Mouse (Mus musculus) lung, adult 2 months (tissue): Measurements from ENCODE around the gene Foxa3. TPM values are rescaled to one million over a fixed set of nuclear protein-coding genes. Genes with fewer than 3 reads are reported as not detected.

Source experiments
- DNase-seq: peaks from one replicate; pipeline ENCODE4 v3.0.0; 2022
- H3K4me1 ChIP-seq: fragments of 200-500 bp; 2 replicates; pipeline ENCODE4 v1.6.1; 2011; ENCODE audit warnings: low read length; ENCODE audit not compliant: control insufficient read depth, insufficient read depth
- H3K4me3 ChIP-seq: fragments of 200-500 bp; replicated peaks from 2 replicates; pipeline ENCODE3; 2011; ENCODE audit warnings: low read depth, mild to moderate bottlenecking, control low read depth, low read length; ENCODE audit errors: extremely low read depth
- CTCF ChIP-seq: fragments of 200-500 bp; IDR thresholded peaks from 2 replicates; pipeline ENCODE4 v1.5.1; 2011; ENCODE audit warnings: mild to moderate bottlenecking, low read length, control low read depth; ENCODE audit not compliant: insufficient read depth
- POLR2A ChIP-seq: fragments of 200-500 bp; IDR thresholded peaks from 2 replicates; pipeline ENCODE4 v1.6.1; 2011; ENCODE audit warnings: low read depth, mild to moderate bottlenecking, control low read depth, low read length, borderline replicate concordance; ENCODE audit errors: extremely low read depth
- WGBS: fragments of 180-500 bp; shearing (Covaris S2); methylation state at CpG from one replicate; pipeline ENCODE4 v1.1.7; 2018; 5-methylcytosine and 5-hydroxymethylcytosine counted together
- polyA plus RNA-seq: library from polyadenylated mRNA; depleted of rRNA; stranded (reverse); fragments of >200 nt; gene quantifications from 2 replicates; pipeline ENCODE4 v1.2.3, GENCODE M21; 2012

The Foxa3 gene
- polyA plus RNA-seq, 1 experiment = 0.39 TPM

DNA sequence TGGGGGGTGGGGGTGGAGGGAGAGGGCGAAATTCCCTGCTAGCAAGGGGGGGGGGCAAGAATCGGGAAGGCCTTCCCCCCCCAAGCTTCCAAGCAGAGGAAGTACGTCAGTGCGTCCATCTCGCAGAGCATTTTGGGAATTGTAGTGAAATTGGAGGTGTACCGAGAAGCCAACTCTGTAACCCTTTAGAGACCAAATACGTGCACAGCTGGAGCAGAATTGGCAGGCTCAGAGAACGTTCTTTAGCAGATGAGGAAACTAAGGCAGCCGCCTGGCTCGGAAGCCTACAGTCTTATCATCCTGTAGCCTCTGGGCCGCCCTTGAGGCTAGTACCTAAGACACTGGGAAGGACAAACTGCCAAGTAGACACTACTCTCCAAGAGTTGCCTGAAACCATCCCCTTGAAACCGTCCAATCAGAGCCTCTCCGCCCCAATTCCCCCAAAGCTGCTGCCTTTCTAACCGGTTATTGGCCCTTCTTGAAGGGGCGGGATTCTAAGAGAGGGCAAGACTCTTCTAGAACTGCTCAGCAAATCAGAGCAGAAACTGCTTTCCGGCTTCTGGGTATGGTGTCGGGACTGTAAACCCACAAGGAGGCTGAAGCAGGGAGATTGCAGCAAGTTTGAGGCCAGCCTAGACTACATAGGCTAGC, 20.4 kb downstream of the Foxa3 start:
- Histone ChIP-seq H3K4me3 (peak overlapping the region; percentile 67), H3K4me1 (peaks cover 15% of the 10 kb centered on the region)
- WGBS = 1% methylated on average over 17 of the region's 17 CpGs

DNA sequence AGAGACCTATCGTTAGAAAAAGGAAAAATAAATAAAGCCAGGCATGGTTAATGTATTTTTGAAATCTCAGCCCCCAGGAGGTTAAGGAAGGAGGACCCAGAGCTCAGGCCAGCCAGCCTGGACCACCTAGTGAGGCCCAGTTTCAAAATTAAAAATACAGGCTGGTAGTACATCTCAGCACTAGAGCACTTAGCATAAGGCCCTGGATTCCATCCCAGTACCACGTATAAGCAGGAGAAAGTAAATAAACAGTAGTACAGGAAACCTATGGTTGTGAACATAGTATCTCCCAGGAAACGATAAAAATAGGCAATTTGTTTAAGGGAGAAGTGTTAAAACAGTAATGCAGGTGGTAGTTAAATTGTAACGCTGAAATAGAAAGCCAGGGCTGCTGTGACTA, 21.2 kb downstream of the Foxa3 start:
- 4% methylated on average over 4 of the region's 4 CpGs for WGBS
- no peak for TF ChIP-seq POLR2A
- TF ChIP-seq CTCF = no peak
- Histone ChIP-seq H3K4me3 (no peak overlapping the region), H3K4me1 (peaks cover 15% of the 10 kb centered on the region)
- no peak for DNase-seq

More for the DNA sequence above, 20.4 kb downstream of the Foxa3 start:
- no peak for TF ChIP-seq CTCF
- TF ChIP-seq POLR2A = peak; percentile 23; the same call in 1 of the 2 replicates
- peak; percentile 71 for DNase-seq

DNA sequence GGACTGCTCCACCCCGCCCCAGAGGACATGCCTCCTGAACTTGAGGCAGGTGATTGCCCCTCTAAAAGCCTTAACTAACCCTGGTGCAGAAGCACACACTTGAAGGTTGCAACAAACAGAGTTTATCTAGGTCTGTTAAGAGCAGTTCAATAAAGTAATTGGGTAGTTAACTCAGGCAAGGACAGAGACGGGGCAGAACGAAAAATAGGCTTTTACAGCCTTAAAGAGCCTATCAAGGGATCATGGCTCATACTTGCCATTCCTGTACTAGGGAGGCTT, 21.6 kb downstream of the Foxa3 start:
- no peak for TF ChIP-seq CTCF
- no peak for TF ChIP-seq POLR2A
- Histone ChIP-seq H3K4me1 (peaks cover 13% of the 10 kb centered on the region), H3K4me3 (no peak overlapping the region)
- no peak for DNase-seq
- WGBS = 49% methylated on average over 3 of the region's 3 CpGs

DNA sequence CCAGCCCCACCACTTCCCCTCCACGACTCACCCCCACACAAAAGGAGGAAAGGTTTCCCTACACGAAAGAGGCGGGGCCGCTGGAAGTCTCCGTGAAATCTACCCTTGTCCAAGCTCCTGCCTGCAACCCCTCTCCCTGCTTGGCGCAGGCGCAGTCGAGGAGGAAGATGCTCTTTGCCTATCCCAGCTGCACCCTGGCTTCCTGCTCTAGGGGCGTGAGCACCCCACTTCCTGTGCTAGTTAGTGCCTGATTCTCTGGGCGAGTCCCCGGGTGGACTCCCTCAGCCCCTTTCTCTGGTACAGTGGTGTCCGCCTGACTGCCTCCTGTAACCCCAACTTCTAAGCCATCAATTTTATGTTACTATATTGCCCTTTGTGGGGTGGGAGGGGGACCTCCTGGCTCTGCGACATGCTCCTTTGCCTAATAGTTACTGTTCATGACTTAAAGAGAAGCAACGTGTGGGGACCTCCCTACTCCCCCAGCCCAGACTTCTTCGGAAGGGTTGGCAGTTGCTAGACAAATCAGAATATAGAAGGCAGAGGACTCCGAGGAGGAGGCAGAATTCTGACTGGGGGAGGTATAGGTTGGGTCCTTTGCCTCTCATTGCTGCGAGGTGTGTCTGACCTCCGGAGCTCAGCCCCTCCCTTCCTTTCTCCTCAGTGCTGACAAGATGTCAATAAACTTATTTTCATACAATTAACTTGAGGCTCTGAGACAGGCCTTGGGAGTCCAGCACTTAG, 22.1 kb downstream of the Foxa3 start:
- no peak for DNase-seq

DNA sequence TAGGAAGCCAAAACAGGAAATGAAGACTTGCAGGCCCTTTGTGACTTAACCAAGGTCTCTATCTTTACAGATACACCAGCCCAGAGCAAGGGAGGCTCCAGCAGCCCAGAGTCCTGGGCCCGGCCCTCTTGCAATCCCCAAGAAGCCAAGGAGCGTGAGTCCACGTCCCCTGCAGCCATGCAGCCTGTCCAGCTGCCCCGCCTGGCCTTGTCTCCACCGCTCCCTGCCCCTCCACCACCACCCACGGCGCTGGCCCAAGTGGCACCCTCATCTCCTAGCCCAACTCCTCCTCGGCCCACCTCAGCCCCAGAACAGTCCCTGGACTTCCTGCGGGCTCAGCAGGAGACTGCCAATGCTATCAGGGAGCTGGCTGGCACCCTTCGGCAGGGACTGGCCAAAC, 22.9 kb downstream of the Foxa3 start:
- Histone ChIP-seq H3K4me3 (peak overlapping the region; percentile 61), H3K4me1 (peaks cover 10% of the 10 kb centered on the region; the same call in 1 of the 2 replicates)
- TF ChIP-seq CTCF (no peak), POLR2A (no peak)
- 35% methylated on average over 10 of the region's 10 CpGs for WGBS
- DNase-seq = no peak

More for the DNA sequence above, 22.1 kb downstream of the Foxa3 start:
- 22% methylated on average over 18 of the region's 18 CpGs for WGBS
- Histone ChIP-seq H3K4me1 (peaks cover 10% of the 10 kb centered on the region), H3K4me3 (peak overlapping the region; percentile 61)
- TF ChIP-seq CTCF = no peak
- peak; percentile 79; the same call in 1 of the 2 replicates for TF ChIP-seq POLR2A

DNA sequence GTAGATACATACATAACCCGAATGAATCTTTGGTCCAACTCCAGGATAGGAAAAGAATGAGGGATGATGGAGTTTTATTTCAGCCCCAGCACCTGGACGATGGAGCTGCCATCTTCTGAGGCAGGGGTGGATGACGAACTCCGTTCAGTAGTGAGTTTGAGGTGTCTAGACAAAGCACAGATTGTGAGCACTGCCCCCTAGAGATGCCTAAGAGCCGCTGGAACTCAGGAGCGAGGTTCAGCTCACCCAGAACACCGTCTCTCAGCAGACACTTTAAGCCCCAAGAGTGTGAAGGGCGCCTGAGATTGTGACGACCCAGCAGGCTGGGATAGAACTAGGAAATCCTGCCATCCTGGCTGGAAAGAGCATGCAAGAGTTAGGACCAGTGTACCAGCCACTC, 24.5 kb downstream of the Foxa3 start:
- Histone ChIP-seq H3K4me3 (no peak overlapping the region), H3K4me1 (peaks cover 10% of the 10 kb centered on the region; the same call in 1 of the 2 replicates)
- TF ChIP-seq CTCF (peak; percentile 13; the same call in 1 of the 2 replicates), POLR2A (no peak)
- 41% methylated on average over 9 of the region's 9 CpGs for WGBS
- no peak for DNase-seq

DNA sequence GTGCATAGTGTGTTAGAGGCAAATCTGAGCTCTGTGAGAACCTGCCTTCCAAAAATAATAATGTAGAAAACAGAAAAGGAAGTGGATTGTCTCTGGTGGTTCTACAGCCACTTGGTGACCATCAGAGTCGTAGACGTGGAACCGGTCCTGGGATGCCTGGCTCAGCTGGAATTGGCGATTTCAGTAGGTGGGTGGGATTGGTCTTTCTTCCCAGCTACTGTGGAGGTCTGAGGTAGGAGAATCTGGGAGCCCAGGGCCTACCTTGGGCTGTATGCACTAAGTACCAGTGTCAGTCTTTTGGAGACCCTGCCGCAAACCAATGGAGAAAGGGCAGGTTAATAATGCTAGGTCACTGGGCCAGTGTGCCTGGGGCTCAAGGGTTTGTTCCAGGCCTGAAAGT, 30.3 kb downstream of the Foxa3 start:
- TF ChIP-seq POLR2A = no peak
- no peak for TF ChIP-seq CTCF
- WGBS = 89% methylated on average over 5 of the region's 5 CpGs
- DNase-seq = no peak

DNA sequence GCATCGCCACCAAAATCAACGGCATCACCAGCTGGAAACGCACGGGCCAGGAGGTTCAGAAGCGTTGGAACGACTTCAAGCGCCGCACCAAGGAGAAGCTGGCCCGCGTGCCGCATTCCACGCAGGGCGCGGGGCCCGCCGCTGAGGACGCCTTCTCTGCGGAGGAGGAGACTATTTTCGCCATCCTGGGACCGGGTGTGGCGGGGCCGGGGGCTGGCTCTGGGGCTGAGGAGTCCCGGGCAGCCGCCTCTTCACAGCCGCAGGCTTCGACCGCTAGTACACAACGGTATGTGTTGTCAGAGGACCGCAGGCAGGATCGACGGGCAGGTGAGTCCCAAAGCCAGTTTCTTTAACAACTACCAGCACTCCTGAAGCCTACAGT, 31.1 kb downstream of the Foxa3 start:
- Histone ChIP-seq H3K4me1 (no peaks in the 10 kb centered on the region), H3K4me3 (peak overlapping the region; percentile 32)
- TF ChIP-seq POLR2A = no peak
- TF ChIP-seq CTCF = no peak
- WGBS = 3% methylated on average over 31 of the region's 31 CpGs
- peak; percentile 35 for DNase-seq

More for the DNA sequence above, 30.3 kb downstream of the Foxa3 start:
- Histone ChIP-seq H3K4me1 (no peaks in the 10 kb centered on the region), H3K4me3 (no peak overlapping the region)

DNA sequence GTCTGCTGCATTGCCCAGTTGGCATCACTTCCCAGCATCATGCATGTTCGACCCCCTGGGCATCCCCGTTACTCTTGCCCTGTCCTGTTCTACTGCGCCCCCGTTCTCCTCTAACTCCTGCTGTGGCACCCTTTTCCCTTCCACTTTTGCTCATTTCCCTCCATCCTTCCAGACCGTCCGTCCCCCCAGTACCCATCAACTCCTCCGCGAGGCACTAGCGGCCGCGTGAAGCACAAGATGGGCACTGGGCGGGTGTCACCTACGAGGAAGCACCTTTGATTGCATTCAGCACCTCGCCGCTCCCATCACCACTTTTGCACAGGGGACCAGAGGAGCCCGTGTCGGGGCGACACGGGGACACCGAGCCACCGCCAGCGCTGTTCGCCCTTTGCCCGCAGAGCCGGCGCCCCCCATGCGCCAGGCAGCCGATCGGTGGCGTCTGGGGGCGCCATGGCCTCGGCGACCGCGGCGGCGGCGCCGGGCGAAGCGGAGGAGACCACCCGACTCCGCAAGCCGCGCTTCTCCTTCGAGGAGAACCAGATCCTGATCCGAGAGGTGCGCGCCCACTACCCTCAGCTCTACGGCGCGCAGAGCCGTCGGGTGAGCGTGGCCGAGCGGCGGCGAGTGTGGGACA, 31.6 kb downstream of the Foxa3 start:
- Histone ChIP-seq H3K4me3 (peak overlapping the region; percentile 32), H3K4me1 (no peaks in the 10 kb centered on the region)
- peak; percentile 33 for DNase-seq
- WGBS = 2% methylated on average over 59 of the region's 59 CpGs
- TF ChIP-seq CTCF (no peak), POLR2A (no peak)

DNA sequence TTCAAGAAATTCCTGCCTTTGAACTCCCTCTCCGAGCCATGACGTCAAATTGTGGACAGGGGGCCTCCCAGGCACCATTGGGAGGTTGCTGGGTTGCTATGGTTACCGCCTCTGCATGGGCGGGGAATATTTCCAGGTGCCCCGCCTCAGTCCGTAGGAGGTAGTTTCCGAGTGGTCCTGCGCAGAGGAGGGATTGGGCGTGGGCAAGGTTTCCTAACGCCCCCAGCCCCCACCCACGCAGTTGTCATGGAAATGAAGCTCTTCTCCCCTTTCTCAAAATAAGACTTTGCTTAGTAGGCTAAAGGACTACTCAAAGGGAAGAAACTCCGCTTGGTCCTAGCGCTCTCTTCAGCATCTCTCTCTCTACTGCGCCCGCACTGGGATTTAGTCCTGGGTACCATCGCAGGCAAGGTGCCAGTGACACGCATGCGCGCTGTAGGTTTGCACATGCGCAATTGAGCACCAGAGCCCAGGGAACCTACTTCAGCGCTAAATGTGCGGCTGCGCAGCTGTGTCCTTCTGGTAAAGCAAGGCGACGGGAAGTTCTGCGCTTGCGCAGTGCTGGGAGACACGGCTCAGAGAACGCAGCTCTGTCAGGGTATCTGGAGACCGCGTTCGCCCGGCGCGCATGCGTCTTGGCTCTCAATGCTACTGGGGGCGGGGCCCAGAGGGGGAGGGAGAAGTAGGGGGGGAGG, 32.6 kb downstream of the Foxa3 start, which contains the start of gene Mypop:
Gene Mypop (plus strand): TSS at position 645 of the 695 bp plus-strand sequence.
- Histone ChIP-seq H3K4me3 (peak within 1 kb of the TSS; percentile 32), H3K4me1 (no peaks in the 10 kb centered on the region)
- peak; percentile 97 for DNase-seq
- WGBS = under 1% methylated on average over 37 of the region's 37 CpGs
- TF ChIP-seq CTCF (no peak), POLR2A (peak; percentile 80; the same call in 1 of the 2 replicates)
